Mouse (Mus musculus) mesoderm, embryonic 11.5 days (tissue): ENCODE results near the gene Pkn2.

Experiments used
- DNase-seq: peaks from one replicate; pipeline ENCODE4 v3.0.0-alpha.2; 2012; ENCODE audit warnings: low read depth, low spot score

The Pkn2 gene

DNA sequence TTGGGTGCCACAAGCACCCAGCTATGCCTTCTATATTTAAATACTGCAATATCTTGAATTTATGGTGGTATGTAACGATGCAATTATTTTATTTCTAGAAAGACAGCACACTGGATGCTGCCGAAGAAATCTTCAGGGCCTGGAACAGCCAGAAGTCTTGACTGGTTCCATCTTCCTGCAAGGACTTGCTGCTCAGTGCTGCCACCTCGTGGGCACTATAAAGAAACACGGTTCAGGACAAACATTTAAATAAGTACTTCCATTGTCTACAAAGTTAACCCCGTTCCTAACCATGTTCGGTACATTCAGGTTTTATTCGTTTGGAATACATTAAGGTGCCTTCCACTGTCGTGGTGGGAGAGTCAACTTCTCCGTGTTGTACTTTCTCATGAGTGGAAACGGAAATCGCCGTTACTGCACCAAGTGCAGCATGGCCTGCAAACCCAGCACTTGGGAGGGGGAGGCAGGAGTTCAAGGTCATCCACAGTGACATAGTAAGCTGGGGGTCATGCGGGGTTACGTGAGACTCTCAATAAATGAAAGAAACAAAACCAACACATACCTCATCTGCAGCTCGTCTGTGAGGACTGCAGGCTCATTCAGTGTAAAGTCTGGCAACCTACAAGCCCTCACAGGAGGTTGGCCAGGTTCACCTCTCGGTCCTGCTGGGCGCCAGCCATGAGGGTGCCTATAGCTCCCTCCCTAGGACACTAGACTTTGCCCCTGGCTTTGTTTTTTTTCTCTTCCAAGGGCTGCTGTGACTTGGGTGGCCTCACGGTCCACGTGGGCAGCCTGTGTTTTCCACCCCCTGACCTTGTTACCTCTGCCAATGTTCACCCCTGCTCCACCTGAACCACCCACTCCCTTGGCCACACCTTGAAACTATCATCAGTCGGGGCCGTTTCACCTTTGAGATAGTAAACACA is 137.6 kb downstream of the Pkn2 start:
- peak; percentile 87 for DNase-seq
